Mouse (Mus musculus) neural tube, embryonic 14.5 days (tissue): ENCODE data around the gene Pkd1. TPM values are rescaled to one million over a fixed set of nuclear protein-coding genes. Genes with fewer than 3 reads are reported as not detected.

Experiments used
- ATAC-seq: fragments of 200-750 bp; cut with Nextera tagmentation; 2 replicates; pipeline ENCODE4 v1.8.0; 2017; ENCODE audit warnings: low read depth, mild to moderate bottlenecking, moderate TSS enrichment, moderate library complexity
- H3K27ac ChIP-seq: fragments of 300-500 bp; sonication (generic); 2 replicates; pipeline ENCODE4 v1.5.1; 2014; ENCODE audit warnings: low read depth, mild to moderate bottlenecking, control low read depth, low read length, moderate library complexity, mixed read lengths
- H3K27me3 ChIP-seq: fragments of 300-500 bp; sonication (generic); 2 replicates; pipeline ENCODE4 v1.6.1; 2014; ENCODE audit warnings: low read length; ENCODE audit not compliant: control insufficient read depth, insufficient read depth
- H3K36me3 ChIP-seq: fragments of 300-500 bp; sonication (generic); 2 replicates; pipeline ENCODE4 v1.6.1; 2014; ENCODE audit warnings: low read length, mixed read lengths; ENCODE audit not compliant: control insufficient read depth, insufficient read depth
- H3K4me1 ChIP-seq: fragments of 300-500 bp; sonication (generic); 2 replicates; pipeline ENCODE4 v1.6.1; 2014; ENCODE audit warnings: low read length; ENCODE audit not compliant: control insufficient read depth, insufficient read depth
- H3K4me2 ChIP-seq: fragments of 300-500 bp; sonication (generic); 2 replicates; pipeline ENCODE4 v1.6.1; 2014; ENCODE audit warnings: mild to moderate bottlenecking, low read depth, low read length, control low read depth
- H3K4me3 ChIP-seq: fragments of 300-500 bp; sonication (generic); 2 replicates; pipeline ENCODE4 v1.5.1; 2014; ENCODE audit warnings: low read depth, low read length, control low read depth, mixed read lengths
- H3K9ac ChIP-seq: fragments of 300-500 bp; sonication (generic); replicated peaks from 2 replicates; pipeline ENCODE4 v1.6.1; 2014; ENCODE audit warnings: low read depth, mild to moderate bottlenecking, control low read depth, low read length, mixed read lengths
- H3K9me3 ChIP-seq: fragments of 300-500 bp; sonication (generic); 2 replicates; pipeline ENCODE4 v1.6.1; 2016; ENCODE audit warnings: low read length; ENCODE audit not compliant: control insufficient read depth
- WGBS: fragments of 180-500 bp; shearing (Covaris S2); extraction: QIAGEN DNeasy Blood & Tissue Kit; methylation state at CpG from one replicate; pipeline ENCODE4 v1.1.7; 2014; 5-methylcytosine and 5-hydroxymethylcytosine counted together
- polyA plus RNA-seq: library from polyadenylated mRNA; unstranded; fragments of >200 nt; fragmentation: Nextera tagmentation; extraction: Ambion mirVana; gene quantifications from 2 replicates; pipeline ENCODE4 v1.2.1, GENCODE M21; 2014

Gene Pkd1
- polyA plus RNA-seq, 1 experiment from 2014 or later: 30.8 TPM

- H3K27ac ChIP-seq: no peak overlapping the region
- no peak overlapping the region for H3K4me2 ChIP-seq
- H3K9me3 ChIP-seq: no peaks in the 10 kb centered on the region
- H3K4me3 ChIP-seq: no peak overlapping the region
- no peak overlapping the region for H3K9ac ChIP-seq
- peaks cover 50% of the 10 kb centered on the region for H3K36me3 ChIP-seq
- 88% methylated on average over 24 of the region's 24 CpGs for WGBS
- no peak for ATAC-seq
- H3K4me1 ChIP-seq: no peaks in the 10 kb centered on the region
- H3K27me3 ChIP-seq: no peaks in the 10 kb centered on the region
Measured at GRCm38 (mm10) chr17:24514270-24515257, 35.1 kb upstream of the Pkd1 start.

GRCm38 (mm10) chr17:24520450-24520849 lies 29.2 kb upstream of the Pkd1 start:
- 85% methylated on average over 4 of the region's 4 CpGs for WGBS
- Histone ChIP-seq H3K27ac (no peak overlapping the region), H3K4me2 (no peak overlapping the region), H3K4me3 (no peak overlapping the region), H3K9me3 (no peaks in the 10 kb centered on the region), H3K27me3 (no peaks in the 10 kb centered on the region), H3K9ac (no peak overlapping the region), H3K36me3 (peaks cover 22% of the 10 kb centered on the region), H3K4me1 (no peaks in the 10 kb centered on the region)
- no peak for ATAC-seq

DNA sequence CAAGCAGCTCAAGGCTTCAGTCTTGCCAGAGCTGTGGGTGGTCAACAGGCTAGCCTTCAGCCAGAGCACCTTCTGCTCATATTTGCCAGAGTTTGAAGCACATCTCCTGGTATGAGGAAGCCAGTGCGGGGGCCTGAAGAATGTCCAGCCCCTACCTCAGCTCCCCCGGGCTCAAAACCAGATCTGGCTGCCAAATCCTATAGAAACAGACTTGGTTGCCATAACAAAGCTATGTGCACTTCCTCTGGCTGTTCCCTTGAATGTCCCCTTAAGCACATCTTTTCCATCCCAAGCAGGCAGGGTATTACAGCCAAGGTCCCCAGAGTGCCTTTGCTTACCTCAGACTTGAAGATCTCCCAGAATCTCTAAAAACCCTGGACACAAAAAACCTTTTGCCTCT lies 24.9 kb upstream of the Pkd1 start:
- ATAC-seq: no peak
- peaks cover 18% of the 10 kb centered on the region for H3K4me1 ChIP-seq
- H3K27ac ChIP-seq: no peak overlapping the region
- WGBS: 82% methylated on average over 2 of the region's 2 CpGs
- no peaks in the 10 kb centered on the region for H3K27me3 ChIP-seq
- H3K4me3 ChIP-seq: no peak overlapping the region
- H3K9me3 ChIP-seq: no peaks in the 10 kb centered on the region
- no peak overlapping the region for H3K9ac ChIP-seq
- no peak overlapping the region for H3K4me2 ChIP-seq
- peaks cover 2% of the 10 kb centered on the region; the same call in 1 of the 2 replicates for H3K36me3 ChIP-seq

DNA sequence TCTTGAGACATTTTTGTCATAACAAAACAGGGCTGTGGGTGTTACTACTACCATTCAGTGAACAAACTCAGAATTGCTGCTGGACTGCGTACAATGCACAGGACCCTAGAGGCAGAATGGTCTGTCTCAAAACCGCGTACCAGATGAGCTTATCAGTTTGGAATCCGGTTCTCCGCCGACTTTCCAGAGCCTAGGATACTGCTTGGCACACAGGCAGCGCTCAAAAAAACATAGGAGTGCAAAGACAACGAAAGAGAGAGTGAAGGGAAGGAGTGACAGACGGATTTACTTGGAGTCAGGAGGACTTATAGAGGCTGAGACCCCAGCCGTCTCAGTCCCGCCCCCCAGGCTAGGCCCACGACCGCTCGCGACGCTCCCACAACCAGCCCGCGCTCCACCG lies 22.3 kb upstream of the Pkd1 start:
- H3K4me1 ChIP-seq: peaks cover 26% of the 10 kb centered on the region
- peak; percentile 0; the same call in 1 of the 2 replicates for ATAC-seq

DNA sequence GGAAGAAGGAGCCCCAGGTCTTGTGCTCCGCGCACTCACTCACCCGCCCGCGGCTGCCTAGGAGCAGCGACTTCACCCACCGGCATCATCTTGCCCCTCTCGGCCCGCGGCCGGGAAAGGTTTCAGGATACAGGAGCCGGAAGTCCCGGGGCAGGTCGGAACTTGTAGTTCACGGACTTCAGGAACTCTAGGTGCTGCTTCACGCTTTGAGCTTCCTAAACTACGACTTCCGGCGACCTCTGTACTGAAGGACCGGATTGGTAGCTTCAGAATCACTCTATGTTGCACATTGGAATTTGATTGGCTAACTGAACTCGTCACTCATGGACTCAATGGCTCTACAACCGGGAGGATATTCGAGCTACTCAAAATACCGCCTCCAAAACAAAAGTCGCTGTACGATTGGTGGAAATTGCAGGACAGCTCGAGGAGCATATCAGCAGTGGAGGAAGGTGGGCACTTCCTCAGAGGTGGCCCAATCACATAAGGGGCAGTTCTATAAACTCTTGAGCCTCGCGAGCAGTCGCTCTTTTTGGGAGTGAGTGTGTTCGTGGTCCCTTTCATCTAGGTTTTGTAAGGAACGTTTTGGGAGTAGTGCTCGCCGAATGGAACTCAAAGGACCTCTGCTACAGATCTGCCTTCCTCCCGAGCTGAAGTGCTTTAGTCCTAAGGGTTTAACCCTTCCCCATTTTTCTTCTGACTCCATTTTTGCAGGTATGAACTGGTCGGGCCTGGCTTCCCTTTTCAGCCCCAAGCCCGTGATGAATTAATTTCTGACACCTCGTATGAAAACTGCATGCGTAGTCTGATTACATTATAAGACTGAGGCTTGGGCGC lies 21.7 kb upstream of the Pkd1 start, which contains the start of gene Traf7:
Gene Traf7 (minus strand): TSS at position 216 of the 837 bp plus-strand sequence.
- Histone ChIP-seq H3K36me3 (peaks cover 10% of the 10 kb centered on the region; the same call in 1 of the 2 replicates), H3K4me3 (peak within 1 kb of the TSS; percentile 83), H3K27ac (peak within 1 kb of the TSS; percentile 84), H3K4me2 (peak within 1 kb of the TSS; percentile 94), H3K27me3 (no peaks in the 10 kb centered on the region), H3K9me3 (no peaks in the 10 kb centered on the region), H3K9ac (peak within 1 kb of the TSS; percentile 82), H3K4me1 (peaks cover 26% of the 10 kb centered on the region)
- ATAC-seq: peak; percentile 98
- under 1% methylated on average over 40 of the region's 40 CpGs for WGBS

More for the DNA sequence above, 22.3 kb upstream of the Pkd1 start:
- Histone ChIP-seq H3K9ac (peak overlapping the region; percentile 82), H3K36me3 (peaks cover 10% of the 10 kb centered on the region; the same call in 1 of the 2 replicates), H3K4me3 (peak overlapping the region; percentile 83), H3K27me3 (no peaks in the 10 kb centered on the region), H3K4me2 (peak overlapping the region; percentile 60), H3K9me3 (no peaks in the 10 kb centered on the region), H3K27ac (peak overlapping the region; percentile 57; the same call in 1 of the 2 replicates)
- WGBS: 3% methylated on average over 19 of the region's 19 CpGs

DNA sequence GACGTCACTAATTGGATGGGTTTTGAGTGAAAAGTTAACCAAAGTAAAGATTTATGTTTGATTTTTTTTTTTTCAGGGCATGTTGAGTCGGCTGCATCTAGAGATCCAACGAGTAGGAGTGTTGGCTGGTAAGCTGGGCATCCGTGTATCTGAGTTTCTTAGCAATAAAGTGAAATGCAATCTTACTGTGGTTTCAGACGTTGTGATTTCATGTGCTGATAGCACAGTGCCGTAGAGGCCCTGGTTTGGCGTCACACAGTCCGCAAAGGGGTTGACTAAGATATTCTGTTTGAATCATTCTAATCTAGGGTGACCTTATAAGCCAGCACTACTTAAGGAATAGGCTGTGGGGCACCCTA lies 21.1 kb upstream of the Pkd1 start:
- Histone ChIP-seq H3K4me3 (peak overlapping the region; percentile 68), H3K27ac (peak overlapping the region; percentile 84), H3K9ac (peak overlapping the region; percentile 72), H3K4me2 (peak overlapping the region; percentile 94), H3K27me3 (no peaks in the 10 kb centered on the region), H3K36me3 (peaks cover 10% of the 10 kb centered on the region; the same call in 1 of the 2 replicates), H3K9me3 (no peaks in the 10 kb centered on the region), H3K4me1 (peaks cover 26% of the 10 kb centered on the region)
- WGBS: 0% methylated on average over 8 of the region's 8 CpGs
- no peak for ATAC-seq

DNA sequence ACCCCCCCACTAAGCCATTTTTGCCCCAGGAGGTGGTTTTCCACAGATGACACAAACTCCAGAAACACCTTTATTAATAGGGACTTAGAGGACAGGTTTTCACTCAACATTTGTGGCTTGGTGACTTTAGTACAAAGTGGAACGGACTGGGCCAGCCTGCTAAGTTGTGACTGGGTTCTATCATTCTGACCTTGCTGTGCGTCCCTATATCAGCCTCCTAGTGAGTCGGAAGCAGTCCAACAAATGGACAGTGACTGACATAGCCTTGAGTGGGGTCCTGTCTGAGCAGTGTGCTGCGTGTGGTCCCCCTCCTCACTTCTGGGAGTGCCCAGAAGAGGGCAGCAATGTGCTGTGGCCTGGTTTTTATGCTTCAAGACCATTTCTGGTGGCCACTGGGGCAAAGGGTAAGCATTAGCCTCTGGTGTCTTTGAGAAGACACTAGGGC lies 20.6 kb upstream of the Pkd1 start:
- peaks cover 26% of the 10 kb centered on the region for H3K4me1 ChIP-seq
- peak overlapping the region; percentile 94 for H3K4me2 ChIP-seq
- H3K4me3 ChIP-seq: peak overlapping the region; percentile 68
- H3K27ac ChIP-seq: peak overlapping the region; percentile 10; the same call in 1 of the 2 replicates
- ATAC-seq: no peak
- no peaks in the 10 kb centered on the region for H3K9me3 ChIP-seq
- no peaks in the 10 kb centered on the region for H3K27me3 ChIP-seq
- peak overlapping the region; percentile 72 for H3K9ac ChIP-seq
- peaks cover 10% of the 10 kb centered on the region; the same call in 1 of the 2 replicates for H3K36me3 ChIP-seq
- WGBS: 2% methylated on average over 4 of the region's 4 CpGs

DNA sequence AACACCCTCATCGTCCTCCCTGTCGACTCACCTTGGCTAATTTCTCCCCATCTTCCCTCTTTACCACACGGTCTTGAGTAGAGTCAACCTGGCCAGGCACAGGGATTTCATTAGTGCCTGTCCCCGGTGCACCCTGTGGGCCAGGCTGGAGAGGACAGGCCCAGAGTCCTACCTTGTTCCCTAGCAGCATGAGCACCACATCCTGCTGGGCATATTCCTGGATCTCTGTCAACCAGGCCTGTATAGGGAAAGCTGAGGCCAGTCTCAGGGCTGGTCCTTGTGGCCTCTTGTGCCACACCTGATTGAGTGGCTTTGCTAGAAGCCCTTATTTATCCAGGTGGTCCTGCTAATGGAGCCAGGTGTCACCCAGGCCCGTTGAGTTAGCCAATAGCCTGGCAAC lies 19.8 kb upstream of the Pkd1 start:
- ATAC-seq: no peak
- Histone ChIP-seq H3K36me3 (peaks cover 10% of the 10 kb centered on the region; the same call in 1 of the 2 replicates), H3K9me3 (no peaks in the 10 kb centered on the region), H3K9ac (peak overlapping the region; percentile 72), H3K27me3 (no peaks in the 10 kb centered on the region), H3K27ac (no peak overlapping the region), H3K4me3 (peak overlapping the region; percentile 68), H3K4me2 (peak overlapping the region; percentile 94), H3K4me1 (peaks cover 26% of the 10 kb centered on the region)
- 20% methylated on average over 5 of the region's 5 CpGs for WGBS
